Mouse (Mus musculus): ENCODE data around the gene Gm20388. TPM values are rescaled to one million over a fixed set of nuclear protein-coding genes. Genes with fewer than 3 reads are reported as not detected.
A peak's percentile ranks its signal among the peaks of the same experiment; 100 is the strongest.

The Gm20388 gene
- polyA plus RNA-seq, 1 experiment = 28.1 TPM

DNA sequence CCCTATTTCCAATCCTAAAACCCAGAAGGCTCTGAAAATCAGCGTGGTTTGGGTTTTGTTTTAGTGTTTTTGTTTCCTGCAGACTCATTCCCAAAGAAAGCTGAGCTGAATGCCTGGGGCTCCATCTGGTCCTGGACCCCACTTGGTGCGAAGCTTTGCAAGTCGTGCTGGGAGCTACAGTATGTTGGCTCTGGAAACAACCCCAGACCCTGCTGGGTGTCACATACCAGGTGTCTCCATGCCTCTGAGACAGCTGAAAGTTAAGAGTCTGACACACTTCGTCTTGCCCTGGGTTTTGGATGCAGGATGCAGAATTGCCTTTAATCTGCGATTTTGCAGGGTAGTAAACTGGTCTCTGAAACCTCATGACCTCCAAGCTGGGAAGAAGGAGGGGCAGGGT, 2913.9 kb downstream of the Gm20388 start:
- H3K9ac ChIP-seq (ENCODE audit: low read depth, poor library complexity, severe bottlenecking) = no peak overlapping the region
- H3K4me3 ChIP-seq (ENCODE audit: low read depth, low read length) = no peak overlapping the region

DNA sequence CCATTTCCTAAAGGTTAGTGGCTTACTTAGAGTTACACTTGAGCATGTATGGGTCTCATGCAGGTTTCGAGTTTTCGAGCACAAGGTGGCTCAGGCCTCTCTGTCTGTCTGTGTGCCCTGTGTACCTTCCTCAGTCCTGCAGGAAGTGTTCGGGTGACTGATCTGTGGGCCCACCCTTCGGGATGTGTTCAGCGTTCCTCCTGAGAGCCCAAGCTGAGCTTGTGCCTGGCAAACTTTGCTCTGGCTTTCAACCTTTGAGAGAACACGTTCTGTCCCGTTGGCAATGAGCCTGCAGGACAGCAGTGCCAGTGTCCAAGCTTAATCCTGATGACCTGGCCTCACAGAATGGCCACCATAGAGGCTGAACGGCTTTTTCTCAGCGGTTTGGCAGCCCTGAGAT, 2914.3 kb downstream of the Gm20388 start:
- Histone ChIP-seq H3K27ac (ENCODE audit: insufficient read depth, low read length) (no peak overlapping the region), H3K36me3 (ENCODE audit: control insufficient read depth, insufficient read depth, low read length, poor library complexity, severe bottlenecking) (no peaks in the 10 kb centered on the region), H3K9ac (ENCODE audit: low read depth, poor library complexity, severe bottlenecking) (no peak overlapping the region)

More for the DNA sequence above, 2913.9 kb downstream of the Gm20388 start:
- TF ChIP-seq EP300 (IDR thresholded peaks at IDR 0.05; ENCODE audit: insufficient read depth, low read depth, low read length) = no peak
- no peak for TF ChIP-seq CTCF (IDR thresholded peaks at IDR 0.05; ENCODE audit: low read depth, low read length)
- TF ChIP-seq POLR2A (IDR thresholded peaks at IDR 0.05; ENCODE audit: insufficient read depth, low read length) = no peak
- H3K9me3 ChIP-seq (replicated peaks; ENCODE audit: control insufficient read depth, insufficient read depth, low read length, poor library complexity, severe bottlenecking) = no peaks in the 10 kb centered on the region
- H3K27me3 ChIP-seq (ENCODE audit: control insufficient read depth, insufficient read depth, low read length, poor library complexity, severe bottlenecking) = no peaks in the 10 kb centered on the region
- H3K27ac ChIP-seq (ENCODE audit: insufficient read depth, low read length) = no peak overlapping the region
- H3K4me1 ChIP-seq (ENCODE audit: control insufficient read depth, insufficient read depth, low read length) = no peaks in the 10 kb centered on the region
- no peaks in the 10 kb centered on the region for H3K36me3 ChIP-seq (ENCODE audit: control insufficient read depth, insufficient read depth, low read length, poor library complexity, severe bottlenecking)

DNA sequence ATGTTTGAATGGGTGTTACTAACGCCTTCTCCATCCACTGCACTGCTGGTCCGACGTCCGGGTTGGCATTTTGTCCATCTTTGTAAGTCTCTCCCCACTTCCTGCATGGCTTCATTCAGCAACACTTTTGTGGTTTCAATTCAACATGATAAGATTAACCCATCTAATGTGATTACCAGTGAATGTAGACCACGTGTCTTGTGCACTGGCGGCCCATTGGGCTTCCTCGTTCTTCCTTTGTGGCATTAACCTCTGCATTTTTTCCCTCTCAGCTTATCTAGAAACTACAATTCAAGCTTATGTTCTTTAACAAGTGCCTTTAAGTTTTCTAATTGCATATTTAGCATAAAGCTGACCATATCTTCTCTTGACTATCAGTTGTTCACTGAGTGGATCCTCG, 2914.8 kb downstream of the Gm20388 start:
- Histone ChIP-seq H3K4me1 (ENCODE audit: control insufficient read depth, insufficient read depth, low read length) (no peaks in the 10 kb centered on the region), H3K9ac (ENCODE audit: low read depth, poor library complexity, severe bottlenecking) (no peak overlapping the region), H3K27ac (ENCODE audit: insufficient read depth, low read length) (no peak overlapping the region), H3K9me3 (replicated peaks; ENCODE audit: control insufficient read depth, insufficient read depth, low read length, poor library complexity, severe bottlenecking) (no peaks in the 10 kb centered on the region), H3K27me3 (ENCODE audit: control insufficient read depth, insufficient read depth, low read length, poor library complexity, severe bottlenecking) (no peaks in the 10 kb centered on the region), H3K36me3 (ENCODE audit: control insufficient read depth, insufficient read depth, low read length, poor library complexity, severe bottlenecking) (no peaks in the 10 kb centered on the region), H3K4me3 (ENCODE audit: low read depth, low read length) (no peak overlapping the region)
- no peak for TF ChIP-seq CTCF (IDR thresholded peaks at IDR 0.05; ENCODE audit: low read depth, low read length)
- TF ChIP-seq POLR2A (IDR thresholded peaks at IDR 0.05; ENCODE audit: insufficient read depth, low read length) = no peak
- TF ChIP-seq EP300 (IDR thresholded peaks at IDR 0.05; ENCODE audit: insufficient read depth, low read depth, low read length) = no peak

More for the DNA sequence above, 2914.3 kb downstream of the Gm20388 start:
- Histone ChIP-seq H3K4me1 (ENCODE audit: control insufficient read depth, insufficient read depth, low read length) (no peaks in the 10 kb centered on the region), H3K27me3 (ENCODE audit: control insufficient read depth, insufficient read depth, low read length, poor library complexity, severe bottlenecking) (no peaks in the 10 kb centered on the region), H3K9me3 (replicated peaks; ENCODE audit: control insufficient read depth, insufficient read depth, low read length, poor library complexity, severe bottlenecking) (no peaks in the 10 kb centered on the region), H3K4me3 (ENCODE audit: low read depth, low read length) (no peak overlapping the region)
- TF ChIP-seq POLR2A (IDR thresholded peaks at IDR 0.05; ENCODE audit: insufficient read depth, low read length) (no peak), CTCF (IDR thresholded peaks at IDR 0.05; ENCODE audit: low read depth, low read length) (no peak), EP300 (IDR thresholded peaks at IDR 0.05; ENCODE audit: insufficient read depth, low read depth, low read length) (no peak)

DNA sequence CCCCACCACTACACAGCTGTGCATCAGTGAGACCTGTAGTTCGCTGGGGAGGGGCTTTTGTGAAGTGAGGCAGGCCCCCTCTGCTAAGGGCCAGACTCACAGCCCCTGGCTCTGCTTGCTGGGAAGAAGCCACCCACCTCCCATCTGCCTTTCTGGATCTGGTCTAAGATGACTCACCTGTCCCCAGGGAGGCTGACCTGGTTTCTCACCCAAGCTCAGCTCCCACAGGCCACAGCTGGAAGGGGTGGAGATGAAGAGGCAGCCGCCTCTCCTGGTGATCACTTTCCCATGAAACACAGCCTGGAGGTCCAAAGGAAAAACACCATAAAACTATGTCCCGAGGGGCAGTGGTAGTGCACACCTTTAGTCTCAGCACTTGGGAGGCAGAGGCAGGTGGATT, 2918.8 kb downstream of the Gm20388 start:
- H3K9ac ChIP-seq (ENCODE audit: low read depth, poor library complexity, severe bottlenecking) = no peak overlapping the region
- H3K9me3 ChIP-seq (replicated peaks; ENCODE audit: control insufficient read depth, insufficient read depth, low read length, poor library complexity, severe bottlenecking) = no peaks in the 10 kb centered on the region
- no peak for TF ChIP-seq EP300 (IDR thresholded peaks at IDR 0.05; ENCODE audit: insufficient read depth, low read depth, low read length)
- TF ChIP-seq POLR2A (IDR thresholded peaks at IDR 0.05; ENCODE audit: insufficient read depth, low read length) = no peak
- no peak for TF ChIP-seq CTCF (IDR thresholded peaks at IDR 0.05; ENCODE audit: low read depth, low read length)
- no peaks in the 10 kb centered on the region for H3K27me3 ChIP-seq (ENCODE audit: control insufficient read depth, insufficient read depth, low read length, poor library complexity, severe bottlenecking)
- no peaks in the 10 kb centered on the region for H3K36me3 ChIP-seq (ENCODE audit: control insufficient read depth, insufficient read depth, low read length, poor library complexity, severe bottlenecking)
- H3K4me1 ChIP-seq (ENCODE audit: control insufficient read depth, insufficient read depth, low read length) = no peaks in the 10 kb centered on the region
- no peak overlapping the region for H3K4me3 ChIP-seq (ENCODE audit: low read depth, low read length)
- no peak overlapping the region for H3K27ac ChIP-seq (ENCODE audit: insufficient read depth, low read length)

DNA sequence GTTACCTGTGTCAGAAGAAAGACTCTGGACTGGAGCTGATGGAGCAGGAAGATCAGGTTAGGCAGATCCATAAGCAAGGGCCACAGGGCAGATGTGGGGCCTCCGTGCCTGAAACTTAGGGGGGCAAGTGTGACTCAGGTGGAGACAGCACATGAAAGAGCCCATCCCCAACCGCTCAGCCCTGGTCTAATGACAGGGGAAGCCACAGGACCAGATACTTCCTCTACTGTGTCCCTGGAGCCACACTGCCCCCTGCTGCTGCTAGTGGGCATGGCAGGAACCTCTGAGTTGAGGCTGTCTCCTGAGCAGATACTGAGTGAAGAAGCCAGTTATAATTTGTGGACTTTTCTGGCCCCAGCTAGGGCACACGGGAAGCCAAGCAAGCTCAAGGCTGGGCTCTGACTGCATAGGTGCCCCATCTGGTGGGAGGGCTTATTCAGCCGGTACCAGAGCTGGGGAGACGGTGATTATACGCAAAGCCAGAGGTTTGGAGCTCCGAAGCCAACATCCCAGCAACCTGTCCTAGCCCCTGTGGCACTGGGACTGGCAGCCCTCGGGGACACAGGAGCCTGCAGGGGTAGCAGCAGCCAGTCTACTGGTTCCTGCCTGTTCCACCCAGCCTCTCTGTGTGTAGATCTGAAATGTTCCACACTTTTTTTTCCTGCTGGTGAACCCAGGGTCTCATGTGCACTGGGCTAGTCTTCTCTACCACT, 2919.9 kb downstream of the Gm20388 start:
- 0 out of 2 replicates have a peak, but pooled peaks have one; percentile 50 for TF ChIP-seq EP300 (IDR thresholded peaks at IDR 0.05; ENCODE audit: insufficient read depth, low read depth, low read length)
- peak; percentile 98 for TF ChIP-seq CTCF (IDR thresholded peaks at IDR 0.05; ENCODE audit: low read depth, low read length)
- no peak for TF ChIP-seq POLR2A (IDR thresholded peaks at IDR 0.05; ENCODE audit: insufficient read depth, low read length)
- Histone ChIP-seq H3K9ac (ENCODE audit: low read depth, poor library complexity, severe bottlenecking) (no peak overlapping the region), H3K36me3 (ENCODE audit: control insufficient read depth, insufficient read depth, low read length, poor library complexity, severe bottlenecking) (no peaks in the 10 kb centered on the region), H3K27me3 (ENCODE audit: control insufficient read depth, insufficient read depth, low read length, poor library complexity, severe bottlenecking) (no peaks in the 10 kb centered on the region), H3K9me3 (replicated peaks; ENCODE audit: control insufficient read depth, insufficient read depth, low read length, poor library complexity, severe bottlenecking) (no peaks in the 10 kb centered on the region), H3K4me3 (ENCODE audit: low read depth, low read length) (no peak overlapping the region), H3K27ac (ENCODE audit: insufficient read depth, low read length) (no peak overlapping the region), H3K4me1 (ENCODE audit: control insufficient read depth, insufficient read depth, low read length) (no peaks in the 10 kb centered on the region)

DNA sequence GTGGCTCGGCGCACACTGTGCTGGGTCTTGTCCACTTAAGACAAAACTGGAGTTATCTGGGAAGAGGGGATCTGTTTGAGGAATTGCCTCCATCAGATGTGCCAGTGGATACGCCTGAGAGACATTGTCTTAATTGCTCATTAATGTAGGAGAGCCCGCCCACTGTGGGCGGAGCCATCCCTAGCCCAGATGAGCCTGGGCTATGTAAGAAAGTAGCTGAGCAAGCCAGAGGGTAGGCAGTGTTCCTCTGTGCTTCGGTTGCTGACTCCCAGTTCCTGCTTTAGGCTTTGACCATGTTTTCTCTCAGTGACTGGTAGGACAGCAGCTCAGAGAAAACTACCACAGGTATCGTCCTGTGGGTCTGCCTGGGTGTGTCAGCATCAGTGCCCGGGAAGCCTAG, 2923.8 kb downstream of the Gm20388 start:
- H3K27me3 ChIP-seq (ENCODE audit: control insufficient read depth, insufficient read depth, low read length, poor library complexity, severe bottlenecking) = no peaks in the 10 kb centered on the region
- no peak for TF ChIP-seq POLR2A (IDR thresholded peaks at IDR 0.05; ENCODE audit: insufficient read depth, low read length)
- no peak for TF ChIP-seq CTCF (IDR thresholded peaks at IDR 0.05; ENCODE audit: low read depth, low read length)
- TF ChIP-seq EP300 (IDR thresholded peaks at IDR 0.05; ENCODE audit: insufficient read depth, low read depth, low read length) = no peak
- no peaks in the 10 kb centered on the region for H3K36me3 ChIP-seq (ENCODE audit: control insufficient read depth, insufficient read depth, low read length, poor library complexity, severe bottlenecking)
- no peak overlapping the region for H3K4me3 ChIP-seq (ENCODE audit: low read depth, low read length)
- no peak overlapping the region for H3K9ac ChIP-seq (ENCODE audit: low read depth, poor library complexity, severe bottlenecking)
- H3K9me3 ChIP-seq (replicated peaks; ENCODE audit: control insufficient read depth, insufficient read depth, low read length, poor library complexity, severe bottlenecking) = no peaks in the 10 kb centered on the region
- no peak overlapping the region for H3K27ac ChIP-seq (ENCODE audit: insufficient read depth, low read length)
- H3K4me1 ChIP-seq (ENCODE audit: control insufficient read depth, insufficient read depth, low read length) = no peaks in the 10 kb centered on the region

Data from ES-Bruce4 (cell line).